Mouse (Mus musculus) hindbrain, embryonic 14.5 days (tissue): Measurements from ENCODE around the gene Rora. TPM values are rescaled to one million over a fixed set of nuclear protein-coding genes. Genes with fewer than 3 reads are reported as not detected.

ENCODE experiments used
- ATAC-seq: fragments of 200-750 bp; cut with Nextera tagmentation; 2 replicates; pipeline ENCODE4 v1.8.0; 2017; ENCODE audit warnings: moderate number of reproducible peaks, mild to moderate bottlenecking, moderate TSS enrichment, moderate library complexity; ENCODE audit not compliant: low FRiP score
- DNase-seq: peaks from one replicate; pipeline ENCODE4 v3.0.0-alpha.2; 2015; ENCODE audit warnings: low spot score
- H3K27ac ChIP-seq: fragments of 300-500 bp; sonication (generic); 2 replicates; pipeline ENCODE4 v1.5.1; 2014; ENCODE audit warnings: mild to moderate bottlenecking, moderate library complexity
- H3K27me3 ChIP-seq: fragments of 300-500 bp; sonication (generic); 2 replicates; pipeline ENCODE4 v1.6.1; 2014; ENCODE audit warnings: mild to moderate bottlenecking, low read length, mixed read lengths; ENCODE audit not compliant: control insufficient read depth, insufficient read depth
- H3K36me3 ChIP-seq: fragments of 300-500 bp; sonication (generic); replicated peaks from 2 replicates; pipeline ENCODE4 v1.6.1; 2014; ENCODE audit not compliant: control insufficient read depth, insufficient read depth
- H3K4me1 ChIP-seq: fragments of 300-500 bp; sonication (generic); replicated peaks from 2 replicates; pipeline ENCODE4 v1.6.1; 2014; ENCODE audit warnings: antibody characterized with exemption, low read length, mixed read lengths; ENCODE audit not compliant: control insufficient read depth, insufficient read depth
- H3K4me2 ChIP-seq: fragments of 300-500 bp; sonication (generic); replicated peaks from 2 replicates; pipeline ENCODE4 v1.6.1; 2014; ENCODE audit warnings: mild to moderate bottlenecking, moderate library complexity
- H3K4me3 ChIP-seq: fragments of 300-500 bp; sonication (generic); replicated peaks from 2 replicates; pipeline ENCODE4 v1.5.1; 2014; ENCODE audit warnings: mild to moderate bottlenecking, low read length
- H3K9ac ChIP-seq: fragments of 300-500 bp; sonication (generic); 2 replicates; pipeline ENCODE4 v1.6.1; 2014
- H3K9me3 ChIP-seq: fragments of 300-500 bp; sonication (generic); 2 replicates; pipeline ENCODE4 v1.6.1; 2016; ENCODE audit warnings: low read length; ENCODE audit not compliant: control insufficient read depth
- WGBS: fragments of 180-500 bp; shearing (Covaris S2); extraction: QIAGEN DNeasy Blood & Tissue Kit; methylation state at CpG from one replicate; pipeline ENCODE4 v1.1.7; 2014; 5-methylcytosine and 5-hydroxymethylcytosine counted together
- polyA plus RNA-seq: library from polyadenylated mRNA; unstranded; fragments of >200 nt; fragmentation: Nextera tagmentation; extraction: Ambion mirVana; gene quantifications from 2 replicates; pipeline ENCODE4 v1.2.1, GENCODE M21; 2014

Gene Rora
- polyA plus RNA-seq, 1 experiment from 2014 or later, result 22.0 TPM

- H3K4me2 ChIP-seq, result no peak overlapping the region
- no peaks in the 10 kb centered on the region for H3K36me3 ChIP-seq
- no peak overlapping the region for H3K4me3 ChIP-seq
- no peak overlapping the region for H3K9ac ChIP-seq
- ATAC-seq, result no peak
- peaks cover 8% of the 10 kb centered on the region; the same call in 1 of the 2 replicates for H3K4me1 ChIP-seq
- no peaks in the 10 kb centered on the region for H3K9me3 ChIP-seq
- no peak for DNase-seq
- no peak overlapping the region for H3K27ac ChIP-seq
- WGBS, result 74% methylated on average over 5 of the region's 5 CpGs
- H3K27me3 ChIP-seq, result no peaks in the 10 kb centered on the region
These were observed 155.9 kb downstream of the Rora start for GRCm38 (mm10) chr9:68809536-68809935.

GRCm38 (mm10) chr9:68814723-68815122 is 161.1 kb downstream of the Rora start:
- no peak overlapping the region for H3K4me2 ChIP-seq
- WGBS, result 89% methylated on average over 1 of the region's 1 CpGs

GRCm38 (mm10) chr9:68815877-68816276 is 162.3 kb downstream of the Rora start:
- Histone ChIP-seq H3K9ac (no peak overlapping the region), H3K4me2 (no peak overlapping the region), H3K4me1 (peaks cover 13% of the 10 kb centered on the region; the same call in 1 of the 2 replicates), H3K27me3 (no peaks in the 10 kb centered on the region), H3K36me3 (no peaks in the 10 kb centered on the region), H3K27ac (no peak overlapping the region), H3K9me3 (no peaks in the 10 kb centered on the region), H3K4me3 (no peak overlapping the region)
- 94% methylated on average over 9 of the region's 9 CpGs for WGBS
- DNase-seq (no peak), ATAC-seq (no peak)

More at GRCm38 (mm10) chr9:68814723-68815122, 161.1 kb downstream of the Rora start:
- ATAC-seq, result no peak
- H3K4me3 ChIP-seq, result no peak overlapping the region
- no peaks in the 10 kb centered on the region for H3K9me3 ChIP-seq
- H3K9ac ChIP-seq, result no peak overlapping the region
- DNase-seq, result no peak
- H3K27me3 ChIP-seq, result no peaks in the 10 kb centered on the region
- H3K4me1 ChIP-seq, result 0 out of 2 replicates have a peak, but pooled peaks cover 8% of the 10 kb centered on the region
- H3K36me3 ChIP-seq, result no peaks in the 10 kb centered on the region
- no peak overlapping the region for H3K27ac ChIP-seq

GRCm38 (mm10) chr9:68820036-68820435 is 166.4 kb downstream of the Rora start:
- no peak overlapping the region for H3K4me2 ChIP-seq
- H3K27ac ChIP-seq, result no peak overlapping the region
- H3K27me3 ChIP-seq, result no peaks in the 10 kb centered on the region
- H3K36me3 ChIP-seq, result no peaks in the 10 kb centered on the region
- H3K9me3 ChIP-seq, result no peaks in the 10 kb centered on the region
- H3K9ac ChIP-seq, result no peak overlapping the region
- peaks cover 6% of the 10 kb centered on the region; the same call in 1 of the 2 replicates for H3K4me1 ChIP-seq
- H3K4me3 ChIP-seq, result no peak overlapping the region
- ATAC-seq (no peak), DNase-seq (no peak)
- 80% methylated on average over 4 of the region's 4 CpGs for WGBS

GRCm38 (mm10) chr9:68820478-68820877 is 166.9 kb downstream of the Rora start:
- H3K4me3 ChIP-seq, result no peak overlapping the region
- ATAC-seq (no peak), DNase-seq (no peak)
- H3K9me3 ChIP-seq, result no peaks in the 10 kb centered on the region
- H3K27ac ChIP-seq, result no peak overlapping the region
- H3K4me2 ChIP-seq, result no peak overlapping the region
- H3K27me3 ChIP-seq, result no peaks in the 10 kb centered on the region
- no peaks in the 10 kb centered on the region for H3K36me3 ChIP-seq
- H3K9ac ChIP-seq, result no peak overlapping the region
- H3K4me1 ChIP-seq, result peaks cover 6% of the 10 kb centered on the region; the same call in 1 of the 2 replicates

- no peaks in the 10 kb centered on the region for H3K27me3 ChIP-seq
- no peaks in the 10 kb centered on the region for H3K36me3 ChIP-seq
- ATAC-seq (no peak), DNase-seq (no peak)
- 78% methylated on average over 1 of the region's 1 CpGs for WGBS
- H3K27ac ChIP-seq, result no peak overlapping the region
- H3K4me1 ChIP-seq, result peaks cover 6% of the 10 kb centered on the region; the same call in 1 of the 2 replicates
- H3K4me3 ChIP-seq, result no peak overlapping the region
- H3K9ac ChIP-seq, result no peak overlapping the region
- H3K4me2 ChIP-seq, result no peak overlapping the region
- no peaks in the 10 kb centered on the region for H3K9me3 ChIP-seq
These were observed 167.8 kb downstream of the Rora start for GRCm38 (mm10) chr9:68821388-68821787.

GRCm38 (mm10) chr9:68823292-68823691 is 169.7 kb downstream of the Rora start:
- Histone ChIP-seq H3K9ac (no peak overlapping the region), H3K36me3 (no peaks in the 10 kb centered on the region), H3K4me1 (peaks cover 6% of the 10 kb centered on the region; the same call in 1 of the 2 replicates), H3K4me3 (no peak overlapping the region), H3K4me2 (no peak overlapping the region), H3K27me3 (no peaks in the 10 kb centered on the region), H3K9me3 (no peaks in the 10 kb centered on the region), H3K27ac (no peak overlapping the region)
- ATAC-seq (no peak), DNase-seq (no peak)
- 93% methylated on average over 5 of the region's 5 CpGs for WGBS

- no peak for ATAC-seq
- 80% methylated on average over 4 of the region's 4 CpGs for WGBS
- no peaks in the 10 kb centered on the region for H3K27me3 ChIP-seq
These were observed 171.5 kb downstream of the Rora start for GRCm38 (mm10) chr9:68825107-68825506.

GRCm38 (mm10) chr9:68825841-68826240 is 172.3 kb downstream of the Rora start:
- Histone ChIP-seq H3K36me3 (no peaks in the 10 kb centered on the region), H3K9ac (no peak overlapping the region), H3K4me2 (no peak overlapping the region), H3K27ac (no peak overlapping the region), H3K4me1 (no peaks in the 10 kb centered on the region), H3K27me3 (no peaks in the 10 kb centered on the region), H3K4me3 (no peak overlapping the region), H3K9me3 (no peaks in the 10 kb centered on the region)
- 91% methylated on average over 3 of the region's 3 CpGs for WGBS
- no peak for ATAC-seq
- no peak for DNase-seq

More at GRCm38 (mm10) chr9:68825107-68825506, 171.5 kb downstream of the Rora start:
- no peak overlapping the region for H3K4me3 ChIP-seq
- no peaks in the 10 kb centered on the region for H3K9me3 ChIP-seq
- H3K36me3 ChIP-seq, result no peaks in the 10 kb centered on the region
- no peak for DNase-seq
- peaks cover 6% of the 10 kb centered on the region; the same call in 1 of the 2 replicates for H3K4me1 ChIP-seq
- H3K27ac ChIP-seq, result no peak overlapping the region
- no peak overlapping the region for H3K9ac ChIP-seq
- no peak overlapping the region for H3K4me2 ChIP-seq

GRCm38 (mm10) chr9:68827441-68827840 is 173.9 kb downstream of the Rora start:
- 83% methylated on average over 3 of the region's 3 CpGs for WGBS
- H3K9ac ChIP-seq, result no peak overlapping the region

More at GRCm38 (mm10) chr9:68827441-68827840, 173.9 kb downstream of the Rora start:
- H3K9me3 ChIP-seq, result no peaks in the 10 kb centered on the region
- H3K4me3 ChIP-seq, result no peak overlapping the region
- H3K27me3 ChIP-seq, result no peaks in the 10 kb centered on the region
- ATAC-seq (no peak), DNase-seq (no peak)
- no peaks in the 10 kb centered on the region for H3K4me1 ChIP-seq
- no peak overlapping the region for H3K27ac ChIP-seq
- H3K36me3 ChIP-seq, result no peaks in the 10 kb centered on the region
- H3K4me2 ChIP-seq, result no peak overlapping the region
